Mouse (Mus musculus) heart, adult 2 months (tissue): ENCODE data around the gene Syn3.

ENCODE experiments used
- CTCF ChIP-seq: fragments of 200-600 bp; IDR thresholded peaks from 2 replicates; pipeline ENCODE4 v1.8.1; 2022; ENCODE audit warnings: antibody characterized with exemption, mild to moderate bottlenecking, moderate library complexity
- EP300 ChIP-seq: fragments of 200-500 bp; IDR thresholded peaks from 2 replicates; pipeline ENCODE4 v1.6.1; 2011; ENCODE audit warnings: low read depth, low read length, control low read depth; ENCODE audit not compliant: insufficient read depth

GRCm38 (mm10) chr10:86418345-86418744, 80.4 kb downstream of the Syn3 start:
- peak; percentile 71 for TF ChIP-seq CTCF
- TF ChIP-seq EP300: no peak
